Mouse (Mus musculus): Measurements from ENCODE around the gene Serpina11. TPM values are rescaled to one million over a fixed set of nuclear protein-coding genes. Genes with fewer than 3 reads are reported as not detected.
"Not testable (repeated sequence)": the region's sequence is repeated elsewhere in the genome, so short reads cannot be mapped to it uniquely, and the experiment has no call there.

The Serpina11 gene
- polyA plus RNA-seq, 1 experiment from 2014 or later, result not detected

GRCm38 (mm10) chr12:103962860-103963259 lies 26.9 kb downstream of the Serpina11 start:
- Histone ChIP-seq H3K27ac (no peak overlapping the region), H3K9ac (ENCODE audit: low read depth, low read length) (no peak overlapping the region), H3K4me1 (replicated peaks; ENCODE audit: insufficient read depth, low read length) (no peaks in the 10 kb centered on the region), H3K4me3 (replicated peaks; ENCODE audit: low read depth, low read length) (no peak overlapping the region), H3K27me3 (ENCODE audit: insufficient read depth, low read length) (no peaks in the 10 kb centered on the region), H3K9me3 (replicated peaks; ENCODE audit: low read length) (no peaks in the 10 kb centered on the region), H3K36me3 (ENCODE audit: insufficient read depth, low read length) (no peaks in the 10 kb centered on the region), H3K4me2 (ENCODE audit: low read length) (no peak overlapping the region)
- DNase-seq (ENCODE audit: low spot score), result peak; percentile 63
- no peak for ATAC-seq (replicated peaks; ENCODE audit: low FRiP score, low read depth)
- TF ChIP-seq CTCF (IDR thresholded peaks at IDR 0.05; ENCODE audit: low read depth), result no peak
- 32% methylated on average over 8 of the region's 8 CpGs for WGBS

GRCm38 (mm10) chr12:103962337-103962736 lies 27.4 kb downstream of the Serpina11 start:
- Histone ChIP-seq H3K9ac (ENCODE audit: low read depth, low read length) (no peak overlapping the region), H3K4me1 (replicated peaks; ENCODE audit: insufficient read depth, low read length) (no peaks in the 10 kb centered on the region), H3K36me3 (ENCODE audit: insufficient read depth, low read length) (no peaks in the 10 kb centered on the region), H3K9me3 (replicated peaks; ENCODE audit: low read length) (no peaks in the 10 kb centered on the region), H3K4me3 (replicated peaks; ENCODE audit: low read depth, low read length) (no peak overlapping the region), H3K4me2 (ENCODE audit: low read length) (no peak overlapping the region), H3K27ac (no peak overlapping the region), H3K27me3 (ENCODE audit: insufficient read depth, low read length) (no peaks in the 10 kb centered on the region)
- no peak for TF ChIP-seq CTCF (IDR thresholded peaks at IDR 0.05; ENCODE audit: low read depth)
- 73% methylated on average over 5 of the region's 5 CpGs for WGBS
- ATAC-seq (replicated peaks; ENCODE audit: low FRiP score, low read depth) (no peak), DNase-seq (ENCODE audit: low spot score) (no peak)

- ATAC-seq (replicated peaks; ENCODE audit: low FRiP score, low read depth) (no peak), DNase-seq (ENCODE audit: low spot score) (no peak)
- no peak overlapping the region for H3K4me2 ChIP-seq (ENCODE audit: low read length)
- WGBS, result 93% methylated on average over 1 of the region's 1 CpGs
- no peaks in the 10 kb centered on the region for H3K9me3 ChIP-seq (replicated peaks; ENCODE audit: low read length)
- no peak overlapping the region for H3K9ac ChIP-seq (ENCODE audit: low read depth, low read length)
- no peaks in the 10 kb centered on the region for H3K4me1 ChIP-seq (replicated peaks; ENCODE audit: insufficient read depth, low read length)
- H3K27ac ChIP-seq, result no peak overlapping the region
- no peak overlapping the region for H3K4me3 ChIP-seq (replicated peaks; ENCODE audit: low read depth, low read length)
- no peak for TF ChIP-seq CTCF (IDR thresholded peaks at IDR 0.05; ENCODE audit: low read depth)
- no peaks in the 10 kb centered on the region for H3K27me3 ChIP-seq (ENCODE audit: insufficient read depth, low read length)
- no peaks in the 10 kb centered on the region for H3K36me3 ChIP-seq (ENCODE audit: insufficient read depth, low read length)
Observed at GRCm38 (mm10) chr12:103961716-103962115, 28.0 kb downstream of the Serpina11 start.

- no peak within 1 kb of the TSS for H3K9ac ChIP-seq (ENCODE audit: low read depth, low read length)
- 80% methylated on average over 3 of the region's 3 CpGs for WGBS
- DNase-seq (ENCODE audit: low spot score), result no peak
- no peaks in the 10 kb centered on the region for H3K4me1 ChIP-seq (replicated peaks; ENCODE audit: insufficient read depth, low read length)
- H3K36me3 ChIP-seq (ENCODE audit: insufficient read depth, low read length), result no peaks in the 10 kb centered on the region
- TF ChIP-seq CTCF (IDR thresholded peaks at IDR 0.05; ENCODE audit: low read depth), result no peak
- H3K27me3 ChIP-seq (ENCODE audit: insufficient read depth, low read length), result no peaks in the 10 kb centered on the region
- no peaks in the 10 kb centered on the region for H3K9me3 ChIP-seq (replicated peaks; ENCODE audit: low read length)
- H3K4me3 ChIP-seq (replicated peaks; ENCODE audit: low read depth, low read length), result no peak within 1 kb of the TSS
- H3K27ac ChIP-seq, result no peak within 1 kb of the TSS
- no peak within 1 kb of the TSS for H3K4me2 ChIP-seq (ENCODE audit: low read length)
- no peak for ATAC-seq (replicated peaks; ENCODE audit: low FRiP score, low read depth)
Observed at GRCm38 (mm10) chr12:103958798-103959197, 31.0 kb downstream of the Serpina11 start, which contains the start of gene Serpina1e. TSS of gene Serpina1e (minus strand) at chr12:103958975.

- not testable (repeated sequence) for H3K27me3 ChIP-seq (ENCODE audit: insufficient read depth, low read length); H3K36me3 ChIP-seq (ENCODE audit: insufficient read depth, low read length); H3K4me1 ChIP-seq (replicated peaks; ENCODE audit: insufficient read depth, low read length); ATAC-seq (replicated peaks; ENCODE audit: low FRiP score, low read depth); H3K9ac ChIP-seq (ENCODE audit: low read depth, low read length); H3K4me2 ChIP-seq (ENCODE audit: low read length); H3K9me3 ChIP-seq (replicated peaks; ENCODE audit: low read length); DNase-seq (ENCODE audit: low spot score); H3K4me3 ChIP-seq (replicated peaks; ENCODE audit: low read depth, low read length); H3K27ac ChIP-seq
- 68% methylated on average over 2 of the region's 2 CpGs for WGBS
Observed at GRCm38 (mm10) chr12:103956555-103956954, 33.2 kb downstream of the Serpina11 start.

- H3K4me1 ChIP-seq (replicated peaks; ENCODE audit: insufficient read depth, low read length); H3K9ac ChIP-seq (ENCODE audit: low read depth, low read length); H3K4me2 ChIP-seq (ENCODE audit: low read length); DNase-seq (ENCODE audit: low spot score); H3K4me3 ChIP-seq (replicated peaks; ENCODE audit: low read depth, low read length); H3K27me3 ChIP-seq (ENCODE audit: insufficient read depth, low read length); H3K27ac ChIP-seq; ATAC-seq (replicated peaks; ENCODE audit: low FRiP score, low read depth); H3K9me3 ChIP-seq (replicated peaks; ENCODE audit: low read length); H3K36me3 ChIP-seq (ENCODE audit: insufficient read depth, low read length): not testable (repeated sequence)
- WGBS, result 66% methylated on average over 3 of the region's 3 CpGs
Observed at GRCm38 (mm10) chr12:103952972-103953371, 36.8 kb downstream of the Serpina11 start.

- H3K27ac ChIP-seq, result no peak overlapping the region
- WGBS, result 77% methylated on average over 4 of the region's 4 CpGs
- H3K9ac ChIP-seq (ENCODE audit: low read depth, low read length), result no peak overlapping the region
- no peak overlapping the region for H3K4me2 ChIP-seq (ENCODE audit: low read length)
- H3K27me3 ChIP-seq (ENCODE audit: insufficient read depth, low read length), result no peaks in the 10 kb centered on the region
- ATAC-seq (replicated peaks; ENCODE audit: low FRiP score, low read depth) (no peak), DNase-seq (ENCODE audit: low spot score) (no peak)
- no peaks in the 10 kb centered on the region for H3K36me3 ChIP-seq (ENCODE audit: insufficient read depth, low read length)
- no peak for TF ChIP-seq CTCF (IDR thresholded peaks at IDR 0.05; ENCODE audit: low read depth)
- H3K4me3 ChIP-seq (replicated peaks; ENCODE audit: low read depth, low read length), result no peak overlapping the region
- H3K9me3 ChIP-seq (replicated peaks; ENCODE audit: low read length), result no peaks in the 10 kb centered on the region
- H3K4me1 ChIP-seq (replicated peaks; ENCODE audit: insufficient read depth, low read length), result no peaks in the 10 kb centered on the region
Observed at GRCm38 (mm10) chr12:103946243-103946642, 43.5 kb downstream of the Serpina11 start.

Other genes with a start within 250 kb of the Serpina11 start
- gene Serpina1d, start 216.4 kb downstream of the Serpina11 start, polyA plus RNA-seq (2015; fragmentation: Nextera tagmentation; extraction: Ambion mirVana), result 1.4 and 1.5 TPM in 2 replicates
- 8.7 and 9.2 TPM in 2 replicates for gene Serpina1b, start 159.6 kb downstream of the Serpina11 start, polyA plus RNA-seq (2015; fragmentation: Nextera tagmentation; extraction: Ambion mirVana)
- gene Serpina1a, start 126.4 kb downstream of the Serpina11 start, polyA plus RNA-seq (2015; fragmentation: Nextera tagmentation; extraction: Ambion mirVana), result 26.1 and 28.1 TPM in 2 replicates
- 0.20 and 0.52 TPM in 2 replicates for gene Serpina1c, start 85.1 kb downstream of the Serpina11 start, polyA plus RNA-seq (2015; fragmentation: Nextera tagmentation; extraction: Ambion mirVana)
- 1.0 and 1.1 TPM in 2 replicates for gene Serpina1e, start 31.0 kb downstream of the Serpina11 start, polyA plus RNA-seq (2015; fragmentation: Nextera tagmentation; extraction: Ambion mirVana)
- 0.04 TPM in 1 of 2 replicates, not detected in the other for gene Serpina9, start 23.8 kb upstream of the Serpina11 start, polyA plus RNA-seq (2015; fragmentation: Nextera tagmentation; extraction: Ambion mirVana)
- not detected in 2 replicates for gene Serpina12, start 54.5 kb upstream of the Serpina11 start, polyA plus RNA-seq (2015; fragmentation: Nextera tagmentation; extraction: Ambion mirVana)
- not detected in 2 replicates for gene Serpina5, start 111.2 kb upstream of the Serpina11 start, polyA plus RNA-seq (2015; fragmentation: Nextera tagmentation; extraction: Ambion mirVana)
- not detected in 2 replicates for gene Serpina3a, start 122.8 kb upstream of the Serpina11 start, polyA plus RNA-seq (2015; fragmentation: Nextera tagmentation; extraction: Ambion mirVana)
- not detected in 2 replicates for gene Serpina3b, start 138.0 kb upstream of the Serpina11 start, polyA plus RNA-seq (2015; fragmentation: Nextera tagmentation; extraction: Ambion mirVana)
- gene Serpina3c, start 163.9 kb upstream of the Serpina11 start, polyA plus RNA-seq (2015; fragmentation: Nextera tagmentation; extraction: Ambion mirVana), result 0.08 TPM in 1 of 2 replicates, not detected in the other
- gene Serpina3f, start 224.6 kb upstream of the Serpina11 start, polyA plus RNA-seq (2015; fragmentation: Nextera tagmentation; extraction: Ambion mirVana), result 0.12 and 0.23 TPM in 2 replicates
- 37.8 and 38.8 TPM in 2 replicates for gene Serpina3g, start 246.3 kb upstream of the Serpina11 start, polyA plus RNA-seq (2015; fragmentation: Nextera tagmentation; extraction: Ambion mirVana)

All from kidney, postnatal 0 days (tissue).